Mouse (Mus musculus): ENCODE results near the gene B4gat1.
"Not testable (repeated sequence)": the region's sequence is repeated elsewhere in the genome, so short reads cannot be mapped to it uniquely, and the experiment has no call there.

B4gat1 gene

DNA sequence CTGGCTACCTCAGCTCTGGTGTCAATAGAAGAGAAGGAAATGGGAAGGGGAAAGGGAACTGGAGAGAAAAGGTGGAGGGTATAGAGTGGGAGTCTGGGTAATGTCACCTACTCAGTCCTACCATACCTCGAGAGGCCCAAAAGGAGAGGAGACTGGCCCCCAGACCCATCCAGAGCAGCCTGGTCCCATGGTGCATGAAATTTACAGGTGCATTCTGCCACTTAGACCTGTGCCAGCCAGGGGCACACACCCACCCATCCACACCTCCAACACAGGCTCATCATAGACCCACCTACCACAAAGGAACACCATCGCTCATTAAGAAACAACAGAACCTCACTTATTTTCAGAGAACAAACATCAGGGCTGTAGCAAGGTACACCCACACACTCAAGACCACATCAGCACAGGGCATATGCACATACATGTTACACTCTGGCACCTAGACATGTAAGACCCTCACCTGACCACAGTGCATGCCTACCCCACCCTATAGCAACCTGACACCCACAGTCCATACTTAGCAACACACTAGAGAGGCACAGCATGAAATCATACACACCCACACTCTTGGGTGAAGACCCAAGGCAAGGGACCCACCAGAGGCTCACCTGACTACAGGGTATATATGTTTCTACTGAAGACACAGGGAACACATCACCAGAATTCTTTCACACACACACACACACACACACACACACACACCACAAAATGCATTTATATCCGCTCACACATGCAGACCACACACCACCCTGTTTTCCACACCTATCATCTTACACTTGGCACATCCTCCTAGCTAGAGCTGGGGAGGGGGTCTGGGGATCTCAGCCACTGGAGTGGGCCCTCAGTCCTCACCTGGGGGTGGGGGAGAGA, 45.6 kb downstream of the B4gat1 start:
- no peak for DNase-seq (ENCODE audit: low read depth)

DNA sequence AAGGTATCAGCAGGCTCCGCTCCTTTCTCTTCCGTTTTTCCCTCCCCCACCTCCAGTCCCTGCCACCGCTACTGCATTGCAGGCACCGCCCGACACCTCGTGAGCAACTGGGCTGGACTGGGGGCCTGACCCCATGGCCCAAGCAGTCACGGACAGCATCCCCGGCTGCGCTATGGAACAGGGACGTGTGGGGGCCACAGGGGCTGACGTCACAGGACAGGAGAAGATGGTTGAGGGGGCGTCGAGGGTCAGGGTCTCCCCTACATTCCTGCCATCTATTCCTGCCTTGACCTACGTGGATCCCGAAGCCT, 46.2 kb downstream of the B4gat1 start:
- no peak for DNase-seq (ENCODE audit: low read depth)

GRCm38 (mm10) chr19:5085145-5085863, 46.7 kb downstream of the B4gat1 start, which contains the start of gene Tmem151a:
Gene Tmem151a, minus strand, starts transcription at chr19:5085531.
- no peak for DNase-seq (ENCODE audit: low read depth)

DNA sequence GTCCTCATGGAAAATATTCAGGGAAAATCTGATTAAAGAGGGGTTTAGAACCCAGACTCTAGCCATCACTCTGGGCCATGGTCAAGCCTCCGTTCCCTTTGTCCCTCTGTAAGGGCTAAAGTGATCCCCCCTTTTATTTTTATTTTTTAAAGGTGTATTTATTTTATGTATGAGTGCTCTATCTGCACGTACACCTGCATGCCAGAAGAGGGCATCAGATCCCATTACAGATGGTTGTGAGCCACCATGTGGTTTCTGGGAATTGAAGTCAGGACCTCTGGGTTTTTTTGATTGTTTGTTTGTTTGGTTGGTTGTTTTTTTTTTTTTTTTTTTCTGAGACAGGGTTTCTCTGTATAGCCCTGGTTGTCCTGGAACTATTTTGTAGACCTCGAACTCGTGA, 47.9 kb downstream of the B4gat1 start:
- not testable (repeated sequence) for DNase-seq (ENCODE audit: low read depth)

DNA sequence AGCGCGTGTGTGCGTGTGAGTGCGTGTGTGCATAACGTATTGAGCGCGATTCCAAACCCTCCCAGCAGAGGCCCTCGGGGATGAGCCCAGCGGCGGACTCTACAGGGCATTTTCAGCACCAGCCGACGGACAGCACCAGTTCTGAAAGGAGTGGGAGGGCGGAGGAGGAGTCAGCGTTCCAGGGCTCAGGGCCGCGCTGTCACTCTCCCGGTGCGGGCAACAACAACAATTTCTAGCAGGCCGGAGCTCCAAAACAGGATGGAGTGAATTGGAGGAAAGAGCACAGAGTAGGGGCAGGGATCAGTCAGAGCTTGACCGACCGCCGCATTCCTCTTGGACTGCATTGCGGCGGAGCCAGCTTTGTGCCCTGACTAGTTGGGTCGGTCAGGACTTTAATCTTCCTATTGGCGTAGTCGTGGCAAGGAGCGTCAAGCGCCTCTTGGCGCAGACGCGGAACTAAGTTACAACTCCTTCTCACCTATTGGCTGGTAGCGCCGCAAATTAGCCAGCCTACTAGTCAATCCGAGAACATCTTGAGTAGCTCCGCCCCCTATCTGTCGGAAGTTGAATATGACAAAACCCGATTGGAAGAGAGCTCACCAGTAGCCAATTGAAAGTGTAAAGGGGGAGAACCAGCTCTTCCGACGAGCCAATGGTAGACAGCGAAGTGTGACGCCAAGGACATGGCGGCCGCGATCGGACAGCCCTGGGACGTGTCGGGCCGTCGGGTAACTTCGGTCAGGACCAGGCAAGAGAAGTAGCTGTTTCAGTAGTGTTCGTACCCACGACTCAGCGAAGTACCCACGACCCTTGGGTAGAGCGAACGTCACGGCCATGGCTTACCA, 49.5 kb downstream of the B4gat1 start, which contains the start of gene Yif1a:
Gene Yif1a (plus strand): TSS at position 655 of the 845 bp plus-strand sequence.
- DNase-seq (ENCODE audit: low read depth) = peak; percentile 98

DNA sequence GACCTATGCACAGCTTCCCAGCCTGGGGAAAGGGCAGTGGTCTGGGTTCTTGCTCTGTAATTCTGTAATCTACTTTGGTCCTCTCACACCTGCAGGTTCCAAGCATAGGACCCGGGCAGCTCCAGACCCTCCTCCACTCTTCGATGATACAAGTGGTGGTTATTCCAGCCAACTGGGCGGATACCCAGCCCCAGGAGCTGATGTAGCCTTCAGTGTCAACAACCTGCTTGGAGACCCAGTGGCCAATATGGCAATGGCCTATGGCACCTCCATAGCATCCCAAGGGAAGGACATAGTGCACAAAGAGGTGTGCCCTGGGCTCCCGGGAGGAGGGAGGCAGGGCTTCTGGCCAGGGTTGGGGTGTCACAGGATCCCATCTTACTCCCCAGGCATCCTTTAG, 50.7 kb downstream of the B4gat1 start:
- no peak for DNase-seq (ENCODE audit: low read depth)
